Mouse (Mus musculus) CH12.LX (cell line): Measurements from ENCODE around the gene Ccnc.

Experiments
- BHLHE40 ChIP-seq: IDR thresholded peaks from 2 replicates; pipeline ENCODE4 v1.6.1; 2011; ENCODE audit warnings: mild to moderate bottlenecking, low read depth, low read length, improper control_type of control experiment
- POLR2AphosphoS2 ChIP-seq: IDR thresholded peaks from 2 replicates; pipeline ENCODE4 v1.6.1; 2011; ENCODE audit warnings: low read depth, low read length, improper control_type of control experiment

GRCm38 (mm10) chr4:21801013-21801412, 73.5 kb downstream of the Ccnc start:
- TF ChIP-seq BHLHE40: no peak
- TF ChIP-seq POLR2AphosphoS2: no peak
